Mouse (Mus musculus): ENCODE measurements at regions not wholly inside any gene's neighbourhood (a gene's known extent, or its start where the extent isn't known, plus 50 kb on each side); places are given as distances from the start of the nearest gene placed in this dataset.

DNA sequence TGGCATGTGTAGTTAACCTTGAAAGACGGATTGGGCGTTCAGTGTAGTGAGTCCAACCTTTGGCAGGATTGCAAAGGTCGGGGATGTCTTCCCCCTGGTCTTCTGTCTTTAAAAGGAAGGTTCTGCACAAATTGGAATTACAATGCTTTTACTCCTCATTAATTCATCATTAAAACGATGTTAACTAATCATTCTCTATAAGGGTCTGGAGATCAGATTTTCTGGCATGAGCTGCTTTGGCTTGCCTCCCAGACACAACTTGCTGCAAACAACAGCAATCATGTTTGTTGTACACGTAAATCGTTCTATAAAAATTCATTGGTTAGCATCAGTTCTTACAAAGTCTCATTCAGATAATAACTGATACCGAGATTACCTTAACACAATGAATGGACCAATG is 315.9 kb downstream of the Tfec start:
- ChIA-PET CTCF (no interaction called here), POLR2A (no interaction called here)

DNA sequence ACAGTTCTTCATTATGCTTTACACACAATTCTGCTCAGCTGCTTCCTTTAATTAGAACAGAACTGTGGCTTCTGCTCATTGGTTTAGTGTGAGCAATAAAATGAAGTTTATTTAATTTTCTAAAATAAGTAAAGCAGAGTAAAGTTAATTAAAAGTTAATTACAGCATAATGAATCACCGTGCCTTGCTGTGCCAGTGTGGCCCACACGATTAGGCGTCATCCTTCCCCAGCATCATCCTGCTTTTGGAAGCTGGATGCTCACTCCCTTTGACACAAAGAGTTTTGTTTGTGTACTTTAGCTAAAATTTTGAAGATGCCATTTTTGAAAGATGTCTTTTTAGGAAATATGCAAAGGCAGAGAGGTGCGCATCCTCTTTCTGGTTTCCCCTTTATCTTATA is 316.4 kb downstream of the Tfec start:
- POLR2A ChIA-PET = no interaction called here
- CTCF ChIA-PET = no interaction called here

- POLR2A ChIA-PET = no interaction called here
- CTCF ChIA-PET = no interaction called here
Measured at GRCm38 (mm10) chr6:16575875-16576274, 322.4 kb downstream of the Tfec start.

DNA sequence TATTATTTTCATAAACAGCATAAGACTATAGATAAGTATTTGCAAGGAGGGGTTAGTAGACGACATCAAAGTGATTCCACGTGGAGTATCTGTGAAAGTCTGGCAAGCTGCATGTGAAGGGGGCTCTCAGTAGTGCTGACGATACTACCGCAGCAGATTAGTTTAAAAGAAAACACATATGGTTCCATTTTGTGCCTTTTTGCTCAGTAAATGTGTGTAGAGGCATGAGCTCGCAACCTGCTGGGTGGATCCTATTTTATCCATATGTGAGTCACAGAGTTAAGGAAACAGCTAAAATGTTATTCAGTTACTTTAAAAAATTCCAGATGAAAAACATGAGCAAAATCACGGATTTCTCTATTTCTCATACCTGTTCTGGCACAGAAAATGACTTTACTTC is 325.4 kb downstream of the Tfec start:
- POLR2A ChIA-PET = no interaction called here
- CTCF ChIA-PET = no interaction called here

DNA sequence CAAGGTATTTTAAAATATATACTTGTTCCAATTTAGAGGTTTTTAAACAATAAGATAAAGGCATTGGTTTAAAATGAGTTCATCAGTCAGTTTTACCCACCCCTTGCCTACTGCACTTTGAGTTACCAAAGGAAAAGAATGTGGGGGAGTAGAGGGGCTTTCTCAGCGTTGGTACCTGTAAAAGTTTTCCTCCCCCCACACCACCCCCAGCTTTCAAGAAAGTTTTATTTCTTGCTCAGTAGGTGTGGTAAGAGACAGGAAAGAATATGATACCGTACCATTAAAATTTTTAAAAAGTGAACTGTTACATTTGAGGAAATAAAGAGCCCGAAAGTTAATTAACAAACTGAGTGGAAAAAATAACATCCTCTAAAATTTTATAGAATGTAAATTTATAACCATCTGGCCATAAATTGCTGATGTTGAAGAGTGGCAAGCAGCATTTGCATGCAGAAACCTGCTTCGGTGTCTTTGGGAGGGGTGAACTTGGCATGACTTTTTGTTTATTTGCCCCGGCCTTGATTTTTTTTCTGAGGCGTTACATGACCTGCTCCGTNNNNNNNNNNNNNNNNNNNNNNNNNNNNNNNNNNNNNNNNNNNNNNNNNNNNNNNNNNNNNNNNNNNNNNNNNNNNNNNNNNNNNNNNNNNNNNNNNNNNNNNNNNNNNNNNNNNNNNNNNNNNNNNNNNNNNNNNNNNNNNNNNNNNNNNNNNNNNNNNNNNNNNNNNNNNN is 346.1 kb downstream of the Tfec start:
- POLR2A ChIA-PET = no interaction called here
- CTCF ChIA-PET = no interaction called here

- ChIA-PET POLR2A (no interaction called here), CTCF (no interaction called here)
Measured at GRCm38 (mm10) chr6:16551131-16551530, 347.1 kb downstream of the Tfec start.

- ChIA-PET CTCF (interaction anchor here in 1 of 4 experiments (0.6 kb wide), 1 partner anchor 388 kb away, joined by 7 read pairs; no protein-coding TSS in a partner anchor), POLR2A (no interaction called here)
Measured at GRCm38 (mm10) chr6:16550445-16550844, 347.8 kb downstream of the Tfec start.

DNA sequence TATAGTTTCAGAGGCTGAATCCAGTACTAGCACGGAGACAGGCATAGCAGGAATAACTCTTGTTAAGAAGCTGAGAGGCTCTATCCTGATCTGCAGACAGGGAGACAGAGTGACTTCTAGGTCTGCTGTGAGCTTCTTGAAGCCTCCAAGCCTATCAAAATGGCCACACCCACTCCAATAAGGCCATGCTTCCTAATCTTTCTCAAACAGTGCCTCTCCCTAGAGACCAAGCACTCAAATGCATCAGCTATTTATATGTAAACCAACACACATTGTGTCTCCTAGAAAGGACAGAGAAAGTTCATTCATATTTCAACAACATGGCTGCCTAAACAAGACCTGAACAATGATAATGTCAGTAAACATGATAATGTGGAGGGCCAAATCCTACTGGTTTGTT is 384.2 kb downstream of the Tfec start:
- CTCF ChIA-PET = no interaction called here

GRCm38 (mm10) chr6:16513541-16513940 is 384.7 kb downstream of the Tfec start:
- ChIA-PET POLR2A (no interaction called here), CTCF (no interaction called here)

More for the DNA sequence above, 384.2 kb downstream of the Tfec start:
- POLR2A ChIA-PET = no interaction called here

GRCm38 (mm10) chr6:16503836-16504235 is 394.4 kb downstream of the Tfec start:
- ChIA-PET POLR2A (no interaction called here), CTCF (no interaction called here)

GRCm38 (mm10) chr6:16487015-16487630 is 411.1 kb downstream of the Tfec start:
- CTCF ChIA-PET = interaction anchor here in 1 of 4 experiments (0.6 kb wide), 1 partner anchor 697 kb away, joined by 3 read pairs; no protein-coding TSS in a partner anchor
- POLR2A ChIA-PET = no interaction called here

DNA sequence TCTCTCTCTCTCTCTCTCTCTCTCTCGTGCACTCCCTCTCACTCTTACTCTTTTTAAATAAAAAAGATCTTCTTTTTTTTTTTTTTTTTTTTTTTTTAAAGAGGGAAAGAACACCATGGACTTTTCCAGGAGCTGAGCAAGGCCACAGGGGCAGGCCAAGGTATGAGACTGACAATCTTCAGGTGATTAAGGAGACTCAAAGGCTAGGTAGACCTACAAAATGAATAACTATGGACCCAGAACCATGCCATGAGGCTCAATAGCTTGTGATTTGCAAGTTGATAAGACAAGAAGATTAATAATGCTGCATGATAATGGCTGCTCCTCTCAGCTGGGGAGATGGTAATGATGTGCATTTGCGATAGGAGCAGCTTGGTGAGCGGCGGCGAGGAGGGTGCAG is 414.9 kb downstream of the Tfec start:
- ChIA-PET CTCF (interaction anchor here in 1 of 4 experiments (0.6 kb wide), 1 partner anchor 262 kb away, joined by 4 read pairs; no protein-coding TSS in a partner anchor), POLR2A (interaction anchor here in 1 of 4 experiments (0.6 kb wide), 1 partner anchor 1526 kb away, joined by 3 read pairs; no protein-coding TSS in a partner anchor)

- POLR2A ChIA-PET = no interaction called here
- CTCF ChIA-PET = no interaction called here
Measured at GRCm38 (mm10) chr6:16468693-16469375, 429.4 kb downstream of the Tfec start.

DNA sequence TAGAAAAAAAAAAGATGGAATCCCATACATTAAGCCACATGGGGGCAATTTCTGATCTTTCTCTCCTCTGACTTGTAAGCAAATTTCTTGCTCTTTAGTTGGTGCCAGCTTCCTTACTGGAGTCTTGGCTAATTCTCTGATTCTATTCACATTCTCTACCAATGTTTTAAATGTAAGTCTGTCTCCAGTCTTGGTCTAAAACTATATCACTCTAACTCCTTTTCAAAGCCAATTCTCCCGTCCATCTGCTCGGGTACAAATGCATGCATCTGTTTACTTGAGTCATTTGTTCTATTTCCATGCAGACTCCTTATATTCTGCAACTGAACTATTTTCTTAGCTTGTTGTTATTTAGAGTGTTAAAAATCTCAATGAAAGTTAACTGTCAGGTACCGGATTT is 440.0 kb downstream of the Tfec start:
- ChIA-PET POLR2A (no interaction called here), CTCF (no interaction called here)
